Mouse (Mus musculus) heart, adult 11 months (tissue): ENCODE data around the gene Edc3.

Source experiments
- DNase-seq: peaks from one replicate; pipeline ENCODE4 v3.0.0; 2022

Edc3 gene

DNA sequence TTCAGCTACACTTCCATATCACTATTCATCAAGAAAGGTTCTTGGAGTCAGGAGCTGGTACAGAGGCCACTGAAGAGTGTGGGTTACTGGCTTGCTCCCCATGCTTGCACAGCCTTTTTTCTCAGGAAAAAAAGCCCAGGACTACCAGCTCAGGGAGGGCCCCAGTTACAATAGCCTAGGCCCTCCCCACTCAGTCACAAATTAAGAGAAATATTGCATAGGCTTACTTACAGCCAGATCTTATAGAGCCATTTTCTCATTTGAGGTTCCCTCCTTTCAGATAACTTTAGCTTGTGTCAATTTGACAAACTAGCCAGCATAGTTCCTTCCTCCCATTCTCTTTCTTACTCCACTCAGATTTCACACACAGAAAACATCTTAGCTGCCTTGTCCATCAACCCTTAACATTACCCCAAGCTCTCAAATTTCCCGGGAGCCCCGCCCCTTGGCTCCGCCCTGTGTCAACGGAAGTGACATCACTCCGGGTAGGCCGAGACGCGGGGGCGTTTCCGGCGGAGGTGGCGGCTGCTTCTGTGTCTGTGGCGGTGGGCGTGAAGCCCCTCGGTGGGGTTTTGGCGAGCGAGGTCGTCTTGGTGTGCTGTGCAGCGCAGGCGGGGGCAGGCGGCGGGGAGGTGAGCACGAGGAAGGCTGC is at the start of gene Edc3:
TSS of gene Edc3 (plus strand) at position 473 of the 652 bp plus-strand sequence.
- DNase-seq = peak; percentile 99

DNA sequence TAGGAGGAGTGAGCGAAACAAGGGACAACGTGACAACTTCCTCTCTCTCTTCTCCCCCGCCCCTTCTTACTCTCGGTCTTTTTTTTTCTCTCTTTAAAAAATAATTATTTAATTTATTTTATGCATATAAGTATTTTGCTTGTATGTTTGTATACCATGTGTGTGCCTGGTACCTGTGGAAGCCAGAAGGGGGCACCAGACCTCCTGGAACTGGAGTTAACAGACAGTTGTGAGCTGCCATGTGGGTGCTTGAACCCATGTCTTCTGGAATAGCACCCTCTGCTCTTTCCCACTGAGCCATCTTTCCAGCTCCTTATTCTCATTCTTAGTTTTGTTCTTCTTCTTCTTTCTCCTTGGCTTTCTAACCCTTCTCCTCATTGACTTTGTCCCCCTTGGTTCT is 49.4 kb upstream of the Edc3 start:
- peak; percentile 89 for DNase-seq

DNA sequence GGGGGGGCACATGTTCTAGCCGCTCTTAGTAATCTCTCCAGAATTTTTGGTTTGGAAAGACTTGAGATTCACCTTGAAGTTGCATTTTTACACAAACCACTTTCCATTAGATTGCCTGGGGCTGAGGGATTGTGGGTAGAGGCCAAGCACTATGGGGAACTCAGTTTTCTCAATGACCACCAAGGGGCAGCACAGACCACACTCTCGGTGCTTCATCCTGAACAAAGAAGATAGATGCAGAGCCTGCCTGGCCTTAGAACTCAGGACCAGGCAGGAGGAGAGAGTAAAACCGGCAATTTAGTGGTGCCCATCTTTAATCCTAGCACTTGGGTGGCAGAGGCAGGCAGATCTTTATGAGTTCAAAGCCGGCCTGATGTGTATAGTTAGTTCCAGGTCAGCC is 48.6 kb upstream of the Edc3 start:
- peak; percentile 96 for DNase-seq

DNA sequence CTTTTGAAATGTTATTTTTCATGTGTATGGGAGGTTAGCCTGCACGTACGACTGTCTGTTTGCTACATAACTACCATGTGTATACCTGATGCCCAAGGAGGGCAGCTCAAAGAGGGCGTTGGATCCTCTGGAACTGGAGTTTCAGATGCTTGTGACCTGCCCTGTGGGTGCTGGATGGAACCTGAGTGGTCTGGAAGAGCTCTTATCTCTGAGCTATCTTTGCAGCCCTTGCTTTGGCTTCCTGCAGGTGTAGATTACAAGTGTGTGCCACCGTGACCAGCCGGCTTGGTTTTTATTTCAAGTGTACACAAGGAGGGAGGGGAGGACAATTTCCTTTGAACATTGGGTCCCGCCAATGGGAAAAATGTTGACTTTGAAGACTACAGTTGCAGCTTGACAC is 47.8 kb upstream of the Edc3 start:
- DNase-seq = peak; percentile 86

DNA sequence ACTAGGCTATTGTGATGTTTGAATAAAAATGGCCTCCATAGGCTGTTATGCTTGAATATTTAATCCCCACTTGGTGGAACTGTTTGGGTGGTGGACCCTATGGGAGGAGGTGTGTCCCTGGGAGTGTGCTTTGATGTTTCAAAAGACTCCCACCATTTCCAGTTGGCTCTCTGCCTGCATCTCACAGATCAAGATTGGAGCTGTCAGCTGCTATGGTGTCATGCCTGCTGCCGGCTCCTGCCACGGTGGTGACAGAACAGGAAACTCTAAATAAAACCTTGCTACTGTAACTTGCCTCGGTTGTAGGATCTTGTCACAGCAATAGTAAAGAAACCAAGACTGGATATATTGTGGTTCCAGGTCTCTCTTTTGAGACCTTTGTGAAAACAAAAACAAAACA is 46.8 kb upstream of the Edc3 start:
- DNase-seq = peak; percentile 82

DNA sequence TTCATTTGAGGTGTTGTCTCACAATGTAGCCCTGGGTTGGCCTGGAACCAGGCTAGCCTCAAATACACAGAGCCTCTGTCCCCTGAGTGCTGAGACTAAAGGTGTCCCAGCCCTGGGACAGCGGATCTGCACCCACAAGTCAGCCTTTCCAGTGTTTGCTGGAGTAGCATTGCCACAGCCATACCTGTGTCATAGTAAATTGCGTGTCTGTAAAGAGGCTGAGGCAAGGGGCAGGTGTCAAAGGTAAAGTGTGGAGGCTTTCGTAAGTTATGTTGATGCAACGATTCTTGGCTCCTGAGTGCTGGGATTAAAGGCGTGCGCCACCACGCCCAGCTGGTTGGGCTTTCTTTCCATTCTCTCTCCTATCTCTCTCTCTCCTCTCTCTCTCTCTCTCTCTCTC is 43.7 kb upstream of the Edc3 start:
- peak; percentile 54 for DNase-seq

DNA sequence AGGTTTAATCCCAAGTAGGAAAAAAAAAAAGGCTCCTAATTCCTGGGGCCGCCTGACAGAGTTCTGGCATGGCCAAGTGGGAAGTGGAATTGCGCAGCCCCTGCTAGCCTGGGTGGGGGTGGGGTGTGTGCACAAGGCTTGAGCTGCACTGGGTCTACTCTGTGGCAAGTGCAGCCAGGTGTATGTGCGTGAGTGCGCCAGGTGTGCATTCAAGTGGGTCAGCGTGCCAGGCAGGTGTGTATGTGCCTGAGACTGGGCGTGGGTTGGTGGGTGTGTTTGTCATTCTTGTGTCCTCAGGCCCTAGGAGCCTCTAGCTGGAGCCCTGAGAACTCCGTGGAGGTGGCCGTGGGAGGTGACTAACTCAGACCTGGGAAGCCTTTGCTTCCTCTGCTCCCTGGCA is 41.8 kb upstream of the Edc3 start:
- DNase-seq = peak; percentile 86

DNA sequence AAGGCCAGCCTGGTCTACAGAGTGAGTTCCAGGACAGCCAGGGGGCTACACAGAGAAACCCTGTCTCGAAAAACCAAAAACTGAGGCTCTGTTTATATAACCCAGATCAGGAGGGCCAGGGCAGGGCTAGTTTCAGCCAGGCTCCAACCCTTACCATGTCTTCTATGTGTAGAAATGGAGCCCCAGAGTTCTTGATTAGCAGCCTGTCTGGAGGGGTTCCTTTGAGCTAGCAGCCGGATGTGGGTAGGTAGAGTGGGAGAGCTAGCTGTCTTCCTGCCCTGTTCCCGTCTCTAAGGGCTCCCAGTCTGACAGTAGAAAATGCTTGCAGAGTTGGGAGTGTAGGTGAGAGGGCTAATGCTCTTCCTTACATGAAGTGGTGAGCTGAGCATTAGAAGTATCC is 41.2 kb upstream of the Edc3 start:
- peak; percentile 69 for DNase-seq

DNA sequence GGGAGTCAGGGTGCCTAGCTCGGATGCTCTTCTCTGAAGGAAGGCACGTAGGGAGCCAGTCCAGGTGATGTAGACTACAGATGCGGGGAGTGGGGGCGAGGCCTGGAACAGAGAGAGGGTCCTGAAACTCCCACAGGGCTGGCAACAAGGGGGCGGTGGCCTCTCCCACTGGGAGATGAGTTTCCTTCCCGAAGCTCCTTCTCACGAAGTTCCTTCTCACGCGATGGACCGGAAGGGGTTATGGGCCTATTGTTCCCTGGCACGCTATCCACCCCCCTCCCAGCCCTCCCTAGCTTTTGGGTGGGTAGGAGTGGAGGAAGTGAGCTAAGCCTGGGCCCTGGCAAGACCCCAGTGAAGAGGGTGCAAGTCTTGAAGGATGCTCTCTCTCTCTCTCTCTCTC is 40.5 kb upstream of the Edc3 start:
- DNase-seq = peak; percentile 96

DNA sequence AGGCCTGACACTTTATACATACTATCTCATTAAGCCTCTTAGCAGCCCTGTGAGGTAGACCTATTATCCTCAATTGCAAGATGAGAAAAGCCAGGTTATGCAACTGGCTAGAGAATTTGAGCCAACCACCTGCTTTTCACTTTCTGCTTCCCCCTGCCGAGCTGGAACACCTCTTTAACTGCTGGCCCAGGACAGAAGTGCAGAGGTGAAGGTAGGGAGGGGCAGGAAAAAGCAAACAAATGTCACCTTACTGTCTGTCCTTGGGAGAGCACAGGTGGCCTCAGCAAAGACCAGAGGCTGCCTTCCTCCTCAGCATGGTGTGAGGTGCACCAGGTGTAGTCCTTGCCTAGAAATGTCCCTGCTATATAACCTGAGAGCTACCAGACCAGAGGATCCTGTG is 40.1 kb upstream of the Edc3 start:
- DNase-seq = peak; percentile 81

DNA sequence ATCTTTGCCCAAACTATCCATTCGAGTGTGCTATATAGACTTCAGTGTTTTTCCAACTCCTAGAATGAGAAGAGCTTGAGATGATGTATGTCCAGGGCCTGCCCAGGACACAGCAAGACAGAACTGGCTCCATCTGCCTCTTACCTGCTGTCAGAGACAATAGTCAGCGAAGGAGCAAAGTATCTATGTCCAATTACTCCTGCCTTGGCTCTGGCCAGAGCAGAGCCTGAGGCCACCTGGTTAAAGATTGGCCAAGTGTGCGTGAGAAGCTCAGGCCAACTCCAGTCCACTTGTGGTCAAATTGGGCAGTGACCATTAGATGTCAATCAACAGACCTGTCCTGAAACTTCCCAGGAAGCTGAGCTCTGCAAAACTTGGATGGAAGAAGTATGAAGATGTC is 38.8 kb upstream of the Edc3 start:
- peak; percentile 60 for DNase-seq

DNA sequence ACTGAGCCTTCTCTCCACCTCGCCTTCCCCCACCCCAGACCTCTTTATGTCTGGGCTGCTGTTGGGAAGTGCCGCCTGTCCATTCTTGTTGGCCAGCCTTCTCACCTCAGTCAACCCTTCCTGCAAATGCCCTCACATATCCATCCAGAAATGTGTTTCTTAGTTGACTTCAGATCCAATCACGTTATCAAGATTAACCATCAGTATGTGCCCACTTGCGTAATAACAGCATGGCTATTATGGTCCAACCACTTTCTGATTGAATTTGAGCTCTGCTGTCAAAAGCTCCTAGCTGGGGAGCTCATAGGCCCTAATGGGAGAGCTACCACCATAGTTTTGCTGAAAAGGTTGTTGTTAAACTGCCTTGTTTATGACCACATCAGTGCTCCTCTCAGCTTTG is 37.3 kb upstream of the Edc3 start:
- peak; percentile 67 for DNase-seq

DNA sequence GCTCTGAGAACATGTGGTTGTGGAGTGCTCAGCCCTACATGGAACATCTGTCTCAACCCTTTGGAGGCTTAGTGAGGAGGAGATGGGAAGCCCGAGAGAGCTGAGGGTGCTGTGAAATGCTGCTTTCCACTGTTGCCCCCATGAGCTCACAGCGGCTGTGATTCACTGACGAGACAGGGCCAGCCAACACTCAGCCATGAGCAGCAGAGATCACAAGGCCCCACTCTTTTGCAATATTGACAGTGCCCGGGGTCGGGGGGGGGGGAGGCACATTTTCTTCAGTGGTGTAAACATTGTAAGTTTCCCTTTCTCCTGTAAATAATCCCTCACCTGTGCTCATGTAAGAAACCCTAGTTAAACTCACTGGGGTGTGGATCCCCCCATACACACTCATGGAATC is 36.8 kb upstream of the Edc3 start:
- peak; percentile 71 for DNase-seq

DNA sequence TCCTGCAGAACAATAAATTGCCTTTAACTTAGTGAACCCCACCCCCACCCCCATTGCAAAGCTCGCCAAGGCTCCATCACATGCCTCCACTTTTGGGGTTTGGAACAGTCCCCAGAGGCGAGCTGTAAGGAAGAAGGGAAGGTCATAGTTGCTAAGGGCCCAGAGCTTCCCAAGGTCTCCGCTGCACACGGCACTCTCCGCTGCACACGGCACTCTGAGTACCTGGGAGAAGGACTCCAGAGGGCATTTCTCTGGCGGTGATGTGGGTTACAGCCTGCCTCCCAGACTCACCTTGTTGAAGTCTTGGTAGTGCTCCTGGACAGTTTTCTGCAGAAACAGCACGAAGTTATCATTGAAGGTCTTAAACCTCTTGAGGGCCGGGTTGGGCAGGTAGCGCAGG is 26.9 kb upstream of the Edc3 start:
- peak; percentile 64 for DNase-seq

DNA sequence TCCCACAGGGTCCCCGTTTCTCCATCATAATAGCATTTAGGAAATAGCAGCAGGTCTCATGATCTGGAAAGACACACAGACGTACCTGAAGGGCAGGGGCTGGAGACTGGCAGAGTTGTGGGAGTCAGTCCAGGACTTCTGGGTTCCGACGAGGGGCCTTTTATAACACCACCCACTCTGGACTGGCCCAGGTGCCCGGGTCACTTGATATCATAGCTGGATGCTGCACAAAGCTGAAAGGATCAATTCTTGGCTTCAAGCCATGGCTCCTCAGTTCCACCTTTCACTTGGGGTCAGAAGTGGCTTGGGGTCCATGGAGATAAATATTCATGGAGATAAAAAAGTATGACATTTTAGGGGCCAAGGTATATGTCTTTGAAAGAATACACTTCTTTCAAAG is 24.8 kb upstream of the Edc3 start, which contains the start of gene Cyp1a2:
TSS of gene Cyp1a2 (minus strand) at position 184 of the 400 bp plus-strand sequence.
- peak; percentile 65 for DNase-seq

DNA sequence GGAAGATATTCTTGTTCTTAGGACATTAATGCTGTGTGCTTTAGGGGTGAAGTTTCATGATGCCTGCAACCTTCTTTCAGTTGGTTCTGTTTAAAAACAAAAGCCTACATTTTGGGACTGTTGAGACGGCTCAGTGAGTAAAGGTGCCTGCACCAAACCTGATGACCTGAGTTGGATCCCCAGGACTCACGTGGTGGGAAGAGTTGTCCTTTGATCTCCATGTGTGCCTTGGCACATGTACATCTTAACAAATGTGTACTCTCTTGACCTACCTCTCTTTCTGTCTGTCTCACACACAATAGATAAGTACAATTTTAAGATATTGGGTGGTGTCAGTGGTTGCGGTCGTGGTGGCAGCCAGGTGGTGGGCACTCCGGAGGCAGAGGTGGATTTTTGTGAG is 22.3 kb upstream of the Edc3 start:
- DNase-seq = peak; percentile 46

DNA sequence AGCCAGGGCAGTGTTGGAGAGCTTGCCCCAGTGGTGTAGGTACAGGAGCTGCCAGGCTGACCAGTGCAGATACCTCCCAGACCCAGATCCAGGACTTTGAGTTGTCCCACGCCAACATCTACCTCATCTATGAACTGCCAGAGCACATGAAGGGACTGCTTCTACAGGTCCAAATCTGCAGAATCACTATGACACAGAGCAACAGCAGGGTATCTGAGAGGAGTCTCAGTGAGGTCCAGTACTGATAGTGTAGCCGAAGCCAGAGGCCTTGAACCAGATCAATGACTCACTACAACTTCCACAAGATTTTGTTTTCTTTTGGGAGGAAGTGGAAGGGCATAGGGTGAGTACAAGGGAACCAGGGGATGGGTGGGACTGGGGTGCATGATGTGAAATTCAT is 20.6 kb upstream of the Edc3 start, which contains the start of gene Cyp1a1:
TSS of gene Cyp1a1 (plus strand) at position 178 of the 400 bp plus-strand sequence.
- DNase-seq = no peak

DNA sequence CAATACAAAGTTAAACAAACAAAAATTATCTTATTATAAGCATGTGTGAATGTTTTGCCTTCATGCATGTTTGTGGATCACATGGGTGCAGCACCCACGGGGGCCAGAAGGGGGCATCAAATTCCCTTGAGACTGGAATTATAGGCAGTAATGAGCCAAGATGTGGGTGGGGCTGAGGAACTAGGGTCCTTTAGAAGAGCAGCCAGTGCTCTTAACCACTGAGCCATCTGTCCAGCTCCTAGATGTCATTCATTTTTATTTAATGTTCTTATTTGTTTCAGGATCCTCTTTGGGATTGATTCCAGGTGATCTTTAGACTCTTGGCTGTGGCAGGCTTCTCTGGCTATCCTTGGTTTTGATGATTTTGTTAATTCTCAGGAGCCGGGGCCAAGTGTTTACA is 20.2 kb upstream of the Edc3 start:
- DNase-seq = peak; percentile 85

DNA sequence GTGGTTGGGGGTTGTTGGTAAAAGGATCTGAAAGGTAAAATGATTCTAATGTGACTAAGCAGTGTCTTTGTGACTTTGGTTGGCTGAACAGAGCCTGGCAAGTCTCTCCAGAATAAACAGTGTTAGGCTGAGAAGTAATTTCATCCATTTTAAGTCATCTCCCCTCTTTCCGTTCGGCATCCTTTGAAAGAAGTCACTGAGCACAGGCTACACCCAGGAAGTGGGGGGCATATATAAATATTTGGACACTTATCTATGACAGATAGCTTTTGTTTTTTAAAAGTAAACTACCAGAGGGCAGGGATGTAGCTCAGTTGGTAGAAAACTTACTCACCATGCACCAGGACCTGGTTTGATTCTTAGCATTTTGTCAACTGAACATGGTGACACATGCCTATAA is 19.7 kb upstream of the Edc3 start:
- DNase-seq = no peak

DNA sequence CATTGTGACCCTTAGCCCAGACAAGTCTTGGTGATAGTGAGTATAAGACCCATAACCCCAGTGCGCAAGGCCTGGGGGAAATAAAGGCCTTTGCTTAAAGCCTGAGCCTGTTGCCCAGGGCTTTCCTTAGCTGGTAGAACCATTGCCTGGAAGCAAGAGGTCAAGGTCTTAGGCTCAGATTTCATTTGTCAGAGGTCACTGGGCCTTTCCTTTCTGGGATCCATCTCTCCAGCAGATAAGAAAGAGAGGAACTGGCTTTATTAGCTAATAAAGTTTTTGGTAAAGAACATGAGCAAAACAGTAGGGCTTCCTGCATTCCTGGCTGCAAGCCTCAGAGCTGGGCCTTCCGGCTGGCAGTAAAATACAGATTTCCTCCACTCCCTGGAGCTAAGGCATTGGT is 14.2 kb upstream of the Edc3 start:
- DNase-seq = peak; percentile 91

DNA sequence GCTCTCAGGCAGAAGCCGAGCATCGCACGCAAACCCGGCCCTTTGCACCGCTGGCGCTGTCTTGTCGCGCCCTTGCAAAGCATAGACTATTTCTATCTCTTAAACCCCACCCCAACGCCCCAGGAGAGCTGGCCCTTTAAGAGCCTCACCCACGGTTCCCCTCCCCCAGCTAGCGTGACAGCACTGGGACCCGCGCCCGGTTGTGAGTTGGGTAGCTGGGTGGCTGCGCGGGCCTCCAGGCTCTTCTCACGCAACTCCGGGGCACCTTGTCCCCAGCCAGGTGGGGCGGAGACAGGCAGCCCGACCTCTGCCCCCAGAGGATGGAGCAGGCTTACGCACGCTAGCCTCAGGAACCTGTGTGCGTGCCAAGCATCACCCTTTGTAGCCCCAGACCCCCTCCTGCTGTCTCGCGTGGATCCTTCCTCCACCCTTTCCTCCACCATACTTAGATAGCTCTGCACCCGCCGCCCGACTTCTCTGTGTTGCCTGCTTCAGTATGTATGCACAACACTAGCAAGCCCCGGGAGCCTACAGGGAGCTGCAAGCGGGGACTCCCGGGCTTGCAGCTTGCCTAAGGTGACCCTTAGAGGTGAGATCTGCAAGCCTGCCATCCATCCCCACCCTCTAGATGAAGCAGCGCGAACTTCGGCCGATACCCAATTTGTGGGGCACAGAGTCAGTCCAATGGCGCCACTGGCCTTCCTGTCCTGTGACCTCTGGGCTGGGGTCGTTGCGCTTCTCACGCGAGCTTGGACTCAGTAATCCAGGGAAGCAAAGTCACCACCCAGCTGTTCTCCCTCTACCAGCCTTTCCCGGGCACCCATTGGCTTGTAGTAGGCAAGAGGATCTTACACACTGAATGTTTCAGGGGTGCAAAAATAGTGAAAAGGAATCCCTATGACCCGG is 11.7 kb upstream of the Edc3 start:
- peak; percentile 94 for DNase-seq

DNA sequence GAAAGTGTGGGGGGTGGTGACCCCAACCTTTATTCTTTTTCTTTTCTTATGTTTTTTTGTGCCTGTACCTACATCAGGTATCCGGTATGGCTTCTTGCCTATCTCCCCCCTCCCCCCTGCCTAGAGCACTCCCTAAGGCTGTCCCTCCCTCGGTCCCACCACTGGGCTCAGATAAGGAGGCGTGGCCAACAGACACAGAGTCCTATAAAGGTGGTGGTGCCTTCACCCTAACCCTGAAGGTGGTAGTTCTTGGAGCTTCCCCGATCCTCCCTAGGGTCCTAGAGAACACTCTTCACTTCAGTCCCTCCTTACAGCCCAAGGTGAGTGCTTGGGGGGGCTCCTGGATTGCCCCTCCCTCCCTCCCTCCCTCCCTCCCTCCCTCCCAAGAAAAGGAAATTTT is 11.0 kb upstream of the Edc3 start:
- DNase-seq = peak; percentile 86

DNA sequence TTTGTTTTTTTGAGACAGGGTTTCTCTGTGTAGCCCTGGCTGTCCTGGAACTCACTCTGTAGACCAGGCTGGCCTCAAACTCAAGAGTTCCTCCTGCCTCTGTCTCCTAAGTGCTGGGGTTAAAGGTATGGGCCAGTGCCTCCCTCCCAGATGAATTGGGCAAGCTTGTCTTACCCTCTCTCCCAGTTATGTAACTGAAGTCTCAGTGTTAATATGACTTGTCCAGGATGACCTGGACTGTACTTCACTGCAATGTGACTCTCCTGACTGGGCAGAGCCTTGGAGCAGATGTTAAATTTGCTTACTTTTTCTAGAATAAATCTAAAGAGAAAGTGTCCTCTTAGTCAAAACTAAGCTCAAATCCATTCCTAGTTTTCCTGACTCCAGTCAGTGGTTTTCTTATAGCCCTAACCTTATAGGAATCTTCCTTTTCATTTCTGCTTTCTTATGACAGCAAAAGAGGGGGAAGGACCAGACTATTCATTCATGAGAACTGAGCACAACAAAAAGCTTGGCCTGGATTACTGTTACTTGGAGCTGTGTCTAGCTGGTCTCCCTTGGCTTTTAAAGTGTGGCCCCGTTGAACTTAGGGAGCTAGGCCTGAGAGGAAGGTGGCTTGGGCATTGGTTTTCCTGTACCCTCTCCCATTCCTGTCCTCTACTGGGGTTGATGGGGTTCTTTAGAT is 9.7 kb upstream of the Edc3 start:
- peak; percentile 70 for DNase-seq

DNA sequence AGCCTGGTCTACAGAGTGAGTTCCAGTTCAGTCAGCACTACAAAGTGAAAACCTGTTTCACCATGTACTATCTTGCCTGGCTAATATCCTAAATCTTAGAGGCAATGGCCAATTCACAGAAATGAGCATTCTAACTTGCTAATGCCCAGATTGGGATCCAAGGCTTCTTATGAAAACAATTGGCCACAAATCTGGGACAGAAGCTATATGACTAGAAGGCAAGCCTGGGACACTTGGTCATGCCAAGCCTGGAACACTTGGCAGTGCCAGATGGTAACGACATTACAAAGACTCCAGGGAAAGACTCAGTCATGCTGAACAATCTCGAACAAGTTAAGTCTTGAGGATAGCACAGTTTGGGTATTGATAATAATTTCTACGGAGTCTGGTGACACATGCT is 1.8 kb upstream of the Edc3 start:
- DNase-seq = no peak
